Mouse (Mus musculus): ENCODE data around the gene Lekr1.

DNA sequence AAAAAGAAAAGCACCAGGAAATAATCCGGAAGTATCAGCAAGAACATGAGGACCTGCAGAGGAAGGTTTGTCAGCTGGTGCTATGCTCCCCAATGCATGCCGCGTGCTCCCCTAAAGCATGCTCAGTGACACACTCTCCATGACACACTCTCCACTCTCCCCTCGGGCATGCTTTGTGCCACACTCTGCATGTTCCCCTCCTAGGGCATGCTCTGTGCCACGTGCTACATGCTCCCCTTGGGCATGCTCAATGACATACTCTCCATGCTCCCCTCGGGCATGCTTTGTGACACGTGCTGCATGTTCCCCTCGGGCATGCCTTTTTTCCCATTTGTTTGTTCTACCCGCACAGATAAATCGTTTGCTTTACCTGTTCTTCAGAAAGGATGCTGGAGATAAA lies 150.0 kb downstream of the Lekr1 start:
- TF ChIP-seq POLR2A (IDR thresholded peaks at IDR 0.05; ENCODE audit: borderline replicate concordance, insufficient read depth, low read length) (no peak), CTCF (IDR thresholded peaks at IDR 0.05; ENCODE audit: borderline replicate concordance, insufficient read depth, low read depth, low read length) (no peak)

Data from cerebellum, adult 2 months (tissue).